Mouse (Mus musculus) intestine, embryonic 16.5 days (tissue): ENCODE results near the gene Gm4737. TPM values are rescaled to one million over a fixed set of nuclear protein-coding genes. Genes with fewer than 3 reads are reported as not detected.

Source experiments
- ATAC-seq: fragments of 200-750 bp; cut with Nextera tagmentation; 2 replicates; pipeline ENCODE4 v1.8.0; 2017; ENCODE audit warnings: moderate TSS enrichment, moderate library complexity
- H3K27ac ChIP-seq: fragments of 300-500 bp; sonication (generic); 2 replicates; pipeline ENCODE4 v1.5.1; 2014; ENCODE audit warnings: mild to moderate bottlenecking, low read length
- H3K27me3 ChIP-seq: fragments of 300-500 bp; sonication (generic); replicated peaks from 2 replicates; pipeline ENCODE4 v1.6.1; 2014; ENCODE audit warnings: low read length, control low read depth, mixed read lengths; ENCODE audit not compliant: control insufficient read depth, insufficient read depth
- H3K36me3 ChIP-seq: fragments of 300-500 bp; sonication (generic); 2 replicates; pipeline ENCODE4 v1.6.1; 2014; ENCODE audit warnings: low read length, control low read depth; ENCODE audit not compliant: control insufficient read depth, insufficient read depth
- H3K4me1 ChIP-seq: fragments of 300-500 bp; sonication (generic); 2 replicates; pipeline ENCODE4 v1.6.1; 2014; ENCODE audit warnings: low read length, control low read depth, mixed read lengths; ENCODE audit not compliant: control insufficient read depth, insufficient read depth
- H3K4me2 ChIP-seq: fragments of 300-500 bp; sonication (generic); 2 replicates; pipeline ENCODE4 v1.6.1; 2014; ENCODE audit warnings: low read depth, low read length, control low read depth
- H3K4me3 ChIP-seq: fragments of 300-500 bp; sonication (generic); 2 replicates; pipeline ENCODE4 v1.5.1; 2014; ENCODE audit warnings: mild to moderate bottlenecking, low read length
- H3K9ac ChIP-seq: fragments of 300-500 bp; sonication (generic); 2 replicates; pipeline ENCODE4 v1.6.1; 2014; ENCODE audit warnings: low read depth, low read length
- H3K9me3 ChIP-seq: fragments of 300-500 bp; sonication (generic); 2 replicates; pipeline ENCODE4 v1.6.1; 2016; ENCODE audit warnings: low read length, control low read depth; ENCODE audit not compliant: control insufficient read depth
- WGBS: fragments of 180-500 bp; shearing (Covaris S2); extraction: QIAGEN DNeasy Blood & Tissue Kit; methylation state at CpG from one replicate; pipeline ENCODE4 v1.1.7; 2014; 5-methylcytosine and 5-hydroxymethylcytosine counted together
- polyA plus RNA-seq: library from polyadenylated mRNA; unstranded; fragments of >200 nt; fragmentation: Nextera tagmentation; extraction: Ambion mirVana; gene quantifications from 2 replicates; pipeline ENCODE4 v1.2.1, GENCODE M21; 2015

Gene Gm4737
- polyA plus RNA-seq, 1 experiment from 2014 or later: 4.5 TPM

DNA sequence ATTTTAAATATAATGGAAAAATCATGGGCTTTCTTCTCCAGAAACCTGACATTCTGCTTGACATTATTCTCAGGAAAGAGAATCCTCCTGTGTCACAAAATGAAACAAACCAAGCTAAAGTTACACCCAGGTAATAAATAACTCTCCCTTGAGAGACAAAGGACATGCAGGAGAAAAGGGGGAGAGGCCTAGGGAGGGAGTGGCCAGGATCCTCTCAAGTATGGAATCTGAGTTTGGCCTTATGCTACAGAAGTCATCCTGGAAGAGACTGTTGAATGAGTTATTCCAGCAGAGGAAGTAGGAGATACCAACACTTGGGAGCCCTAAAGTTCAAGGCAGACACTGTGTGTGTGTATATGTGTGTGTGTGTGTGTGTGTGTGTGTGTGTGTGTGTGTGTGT lies 32.6 kb downstream of the Gm4737 start:
- no peak overlapping the region for H3K4me2 ChIP-seq
- H3K27me3 ChIP-seq: no peaks in the 10 kb centered on the region
- no peak overlapping the region for H3K9ac ChIP-seq
- H3K4me1 ChIP-seq: peaks cover 8% of the 10 kb centered on the region; the same call in 1 of the 2 replicates
- peak; percentile 60 for ATAC-seq
- no peak overlapping the region for H3K27ac ChIP-seq
- H3K4me3 ChIP-seq: no peak overlapping the region
- no peaks in the 10 kb centered on the region for H3K9me3 ChIP-seq
- no peaks in the 10 kb centered on the region for H3K36me3 ChIP-seq

DNA sequence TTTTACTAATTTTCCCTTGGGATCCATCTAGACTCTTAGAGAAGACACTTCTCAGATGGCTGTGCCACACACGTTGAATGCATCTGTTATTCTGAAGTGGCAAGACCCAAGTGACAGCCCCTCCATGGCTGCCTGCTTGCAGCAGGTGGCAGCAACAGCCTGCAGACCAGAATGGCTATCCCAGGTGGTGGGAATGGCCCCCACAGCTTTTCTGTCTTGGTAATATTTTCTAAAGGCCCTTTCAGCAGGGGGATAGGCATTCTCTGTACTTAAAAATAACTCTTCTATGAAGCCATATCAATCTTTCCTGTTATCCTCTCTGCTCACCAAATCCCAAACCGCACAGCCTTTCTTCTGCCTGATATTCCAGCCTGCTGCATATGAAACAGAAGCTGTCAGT lies 33.5 kb downstream of the Gm4737 start:
- Histone ChIP-seq H3K36me3 (no peaks in the 10 kb centered on the region), H3K4me1 (peaks cover 8% of the 10 kb centered on the region; the same call in 1 of the 2 replicates), H3K9me3 (no peaks in the 10 kb centered on the region), H3K4me3 (no peak overlapping the region), H3K9ac (no peak overlapping the region), H3K4me2 (no peak overlapping the region), H3K27me3 (no peaks in the 10 kb centered on the region), H3K27ac (no peak overlapping the region)
- no peak for ATAC-seq
- 25% methylated on average over 2 of the region's 2 CpGs for WGBS

DNA sequence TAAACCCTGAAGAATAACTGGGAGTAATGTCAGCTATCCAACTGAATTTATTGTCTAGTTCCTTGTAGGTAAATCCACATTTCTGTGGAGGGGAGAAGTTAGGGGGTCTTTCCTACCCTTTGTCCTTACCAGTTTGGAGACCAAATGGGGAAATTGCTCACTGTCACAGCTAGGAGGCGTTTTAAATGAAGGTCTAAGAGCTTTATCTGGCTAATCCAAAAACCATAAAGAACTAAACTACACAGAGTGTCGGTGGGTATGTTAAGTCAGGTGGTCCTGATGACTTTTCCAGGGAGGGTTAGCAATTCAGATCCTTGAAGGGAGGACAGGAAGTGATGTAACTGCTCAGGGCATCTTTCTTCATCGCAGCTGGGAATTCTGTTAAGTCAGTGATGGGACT lies 34.3 kb downstream of the Gm4737 start:
- WGBS: 56% methylated on average over 3 of the region's 3 CpGs
- Histone ChIP-seq H3K9me3 (no peaks in the 10 kb centered on the region), H3K4me3 (no peak overlapping the region), H3K27me3 (no peaks in the 10 kb centered on the region), H3K4me1 (peaks cover 8% of the 10 kb centered on the region; the same call in 1 of the 2 replicates), H3K9ac (no peak overlapping the region), H3K27ac (no peak overlapping the region), H3K4me2 (no peak overlapping the region), H3K36me3 (no peaks in the 10 kb centered on the region)
- no peak for ATAC-seq

DNA sequence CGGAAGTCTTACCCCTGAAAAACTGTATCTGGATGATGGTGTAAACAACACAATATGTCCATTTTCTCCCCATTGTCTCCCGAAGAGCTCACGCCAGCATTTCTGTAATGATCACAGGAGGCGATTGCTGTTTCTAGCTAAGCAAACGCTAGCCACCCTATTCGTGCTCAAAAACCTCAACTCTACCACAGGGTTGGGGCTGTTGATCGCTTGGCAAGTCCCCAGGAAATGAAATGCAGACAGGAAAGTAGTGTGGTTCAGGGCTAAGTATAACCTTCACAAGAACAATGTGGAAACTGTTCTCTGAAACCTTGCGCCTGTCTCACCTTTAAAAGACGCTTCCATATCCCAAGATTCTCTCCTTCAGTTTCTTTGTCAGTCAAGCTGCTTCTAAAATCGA lies 34.9 kb downstream of the Gm4737 start, which contains the start of gene Cd96:
Gene Cd96, minus strand, starts transcription at position 232 of the 400 bp plus-strand sequence.
- Histone ChIP-seq H3K4me1 (peaks cover 8% of the 10 kb centered on the region; the same call in 1 of the 2 replicates), H3K27me3 (no peaks in the 10 kb centered on the region), H3K4me2 (no peak within 1 kb of the TSS), H3K9ac (no peak within 1 kb of the TSS), H3K9me3 (no peaks in the 10 kb centered on the region), H3K4me3 (no peak within 1 kb of the TSS), H3K27ac (no peak within 1 kb of the TSS), H3K36me3 (no peaks in the 10 kb centered on the region)
- 80% methylated on average over 10 of the region's 10 CpGs for WGBS
- ATAC-seq: no peak

DNA sequence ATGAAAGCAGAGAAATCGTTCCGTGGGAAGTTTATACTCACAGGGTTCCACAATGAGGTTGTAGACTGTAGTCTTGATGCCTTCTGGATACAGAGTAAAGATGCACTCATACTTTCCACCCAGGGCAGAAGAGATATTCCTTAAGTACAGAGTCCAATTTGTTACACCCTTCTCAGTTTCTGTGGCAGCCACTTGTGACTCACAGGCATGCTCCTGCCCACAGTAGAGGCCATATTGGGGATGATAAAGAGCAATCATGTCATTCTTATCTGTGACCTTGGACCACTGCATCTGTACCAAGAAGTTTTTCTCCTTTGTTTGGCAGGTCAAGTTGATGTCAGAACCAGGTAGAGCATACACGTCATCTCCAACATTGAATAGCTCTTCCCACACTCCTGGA lies 37.2 kb downstream of the Gm4737 start:
- Histone ChIP-seq H3K4me3 (no peak overlapping the region), H3K4me1 (peaks cover 8% of the 10 kb centered on the region; the same call in 1 of the 2 replicates), H3K9ac (no peak overlapping the region), H3K4me2 (no peak overlapping the region), H3K9me3 (no peaks in the 10 kb centered on the region), H3K36me3 (no peaks in the 10 kb centered on the region), H3K27me3 (no peaks in the 10 kb centered on the region), H3K27ac (no peak overlapping the region)
- 82% methylated on average over 3 of the region's 3 CpGs for WGBS
- peak; percentile 87 for ATAC-seq

DNA sequence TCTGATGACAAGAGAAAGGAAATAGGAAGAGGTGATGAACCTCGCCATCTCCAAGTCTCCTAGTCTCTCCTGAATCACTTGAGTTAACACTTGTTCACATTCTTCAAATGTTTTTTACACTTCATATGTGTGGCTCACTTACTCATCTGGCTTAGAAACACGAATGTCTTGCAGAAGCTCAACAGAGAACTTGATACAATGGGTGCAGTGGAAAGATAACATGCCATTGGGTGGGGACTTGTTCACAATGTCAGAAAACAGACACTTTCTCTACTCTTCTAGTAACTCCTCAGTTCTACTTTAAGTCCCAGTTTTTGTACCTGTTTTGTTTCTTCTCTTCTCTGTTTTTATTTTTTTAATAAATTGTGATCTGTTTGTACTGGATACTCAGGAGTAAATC lies 40.1 kb downstream of the Gm4737 start:
- no peaks in the 10 kb centered on the region for H3K4me1 ChIP-seq
- no peaks in the 10 kb centered on the region for H3K36me3 ChIP-seq
- H3K27ac ChIP-seq: no peak overlapping the region
- H3K4me3 ChIP-seq: no peak overlapping the region
- H3K4me2 ChIP-seq: no peak overlapping the region
- H3K9me3 ChIP-seq: no peaks in the 10 kb centered on the region
- H3K9ac ChIP-seq: no peak overlapping the region
- 68% methylated on average over 2 of the region's 2 CpGs for WGBS
- ATAC-seq: no peak
- no peaks in the 10 kb centered on the region for H3K27me3 ChIP-seq

DNA sequence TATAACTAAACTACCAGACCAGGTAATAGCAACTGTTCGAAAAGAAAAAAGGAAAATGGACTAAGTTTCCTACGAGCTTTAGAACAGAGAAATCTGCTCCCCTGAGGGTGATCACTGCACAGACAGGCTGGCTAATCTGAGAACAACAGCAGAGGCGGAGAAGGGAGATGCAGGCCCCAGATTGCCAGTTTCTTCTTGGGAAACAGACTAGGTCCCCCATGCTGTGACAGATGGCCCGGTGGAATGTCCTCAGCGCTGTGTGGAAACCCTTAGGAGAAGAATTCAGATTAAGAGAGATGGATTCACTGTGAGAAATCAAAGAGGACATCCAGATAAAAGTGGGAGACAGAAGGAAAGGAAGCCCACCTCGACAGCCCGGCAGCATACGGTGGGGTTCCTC lies 45.3 kb downstream of the Gm4737 start:
- 59% methylated on average over 8 of the region's 8 CpGs for whole genome bisulfite sequencing
- no peak for ATAC-seq

DNA sequence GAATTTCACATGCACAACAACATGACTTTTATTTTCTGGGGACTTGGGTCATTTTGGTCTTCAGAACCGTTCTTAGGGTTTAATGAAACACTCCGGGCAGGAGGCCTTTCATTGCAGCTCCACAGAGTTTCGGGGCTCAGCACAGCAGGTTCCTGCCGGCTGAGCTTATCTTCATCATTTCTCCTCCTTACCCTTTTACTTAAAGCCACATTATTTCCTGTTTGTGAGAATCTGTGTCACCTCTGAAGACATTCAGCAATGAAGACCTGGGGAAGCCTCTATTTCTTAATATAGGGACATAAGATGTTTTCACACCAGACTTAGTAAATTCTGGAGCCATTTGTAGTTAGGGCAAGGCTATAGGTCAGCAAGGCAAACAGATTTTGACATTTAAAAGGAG lies 47.4 kb downstream of the Gm4737 start:
- H3K27ac ChIP-seq: no peak overlapping the region
- no peak for ATAC-seq
- no peak overlapping the region for H3K4me2 ChIP-seq
- no peak overlapping the region for H3K4me3 ChIP-seq
- 84% methylated on average over 4 of the region's 4 CpGs for WGBS
- H3K36me3 ChIP-seq: no peaks in the 10 kb centered on the region
- H3K27me3 ChIP-seq: no peaks in the 10 kb centered on the region
- H3K4me1 ChIP-seq: no peaks in the 10 kb centered on the region
- no peaks in the 10 kb centered on the region for H3K9me3 ChIP-seq
- H3K9ac ChIP-seq: no peak overlapping the region

More for the DNA sequence above, 45.3 kb downstream of the Gm4737 start:
- Histone ChIP-seq H3K4me1 (no peaks in the 10 kb centered on the region), H3K4me3 (no peak overlapping the region), H3K36me3 (no peaks in the 10 kb centered on the region), H3K4me2 (no peak overlapping the region), H3K27ac (no peak overlapping the region), H3K9me3 (no peaks in the 10 kb centered on the region), H3K27me3 (no peaks in the 10 kb centered on the region), H3K9ac (no peak overlapping the region)

DNA sequence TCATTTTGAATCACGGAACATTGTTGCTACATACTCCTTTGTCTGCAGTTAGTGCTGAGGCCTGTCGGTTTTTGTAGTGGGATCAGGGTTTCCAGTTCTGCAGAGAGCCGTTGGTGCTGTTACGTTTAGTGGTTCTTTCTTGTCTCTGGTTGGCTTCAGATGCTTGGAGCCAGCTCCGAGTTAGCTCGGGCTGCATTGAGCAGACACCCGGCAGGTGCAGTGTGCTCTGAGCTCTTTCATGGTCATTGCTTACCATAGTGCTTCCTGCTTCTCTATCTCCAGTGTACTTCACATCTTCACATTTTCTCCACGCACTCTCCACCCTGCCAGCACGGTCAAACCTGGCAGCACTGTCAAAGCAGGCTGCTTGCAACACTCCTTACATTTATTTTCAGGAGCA lies 50.4 kb downstream of the Gm4737 start:
- WGBS: 74% methylated on average over 9 of the region's 9 CpGs
- ATAC-seq: no peak
- Histone ChIP-seq H3K4me2 (no peak overlapping the region), H3K27ac (no peak overlapping the region), H3K4me1 (no peaks in the 10 kb centered on the region), H3K36me3 (no peaks in the 10 kb centered on the region), H3K4me3 (no peak overlapping the region), H3K9me3 (no peaks in the 10 kb centered on the region), H3K9ac (no peak overlapping the region), H3K27me3 (no peaks in the 10 kb centered on the region)
